Mouse (Mus musculus): ENCODE results near the gene Snapc2. TPM values are rescaled to one million over a fixed set of nuclear protein-coding genes. Genes with fewer than 3 reads are reported as not detected.
"Not testable (repeated sequence)": the region's sequence is repeated elsewhere in the genome, so short reads cannot be mapped to it uniquely, and the experiment has no call there.

The Snapc2 gene
- polyA plus RNA-seq, 1 experiment from 2014 or later = 64.7 TPM

GRCm38 (mm10) chr8:4245737-4246136 lies 7.1 kb upstream of the Snapc2 start:
- Histone ChIP-seq H3K4me3 (no peak overlapping the region), H3K9me3 (peaks cover 2% of the 10 kb centered on the region; the same call in 1 of the 2 replicates), H3K27me3 (ENCODE audit: poor library complexity, severe bottlenecking) (peaks cover 30% of the 10 kb centered on the region), H3K36me3 (replicated peaks) (peaks cover 84% of the 10 kb centered on the region), H3K4me1 (peaks cover 26% of the 10 kb centered on the region), H3K27ac (no peak overlapping the region)
- no peak for DNase-seq (ENCODE audit: extremely low spot score, low spot score)
- WGBS = 89% methylated on average over 13 of the region's 13 CpGs

GRCm38 (mm10) chr8:4247241-4247640 lies 5.6 kb upstream of the Snapc2 start:
- WGBS = 94% methylated on average over 8 of the region's 8 CpGs
- no peak for DNase-seq (ENCODE audit: extremely low spot score, low spot score)
- H3K9me3 ChIP-seq = peaks cover 2% of the 10 kb centered on the region; the same call in 1 of the 2 replicates
- no peak overlapping the region for H3K27ac ChIP-seq
- H3K4me1 ChIP-seq = peaks cover 31% of the 10 kb centered on the region
- peaks cover 30% of the 10 kb centered on the region for H3K27me3 ChIP-seq (ENCODE audit: poor library complexity, severe bottlenecking)
- H3K36me3 ChIP-seq (replicated peaks) = peaks cover 69% of the 10 kb centered on the region
- no peak overlapping the region for H3K4me3 ChIP-seq

GRCm38 (mm10) chr8:4247951-4248540 lies 4.8 kb upstream of the Snapc2 start, which contains the start of gene Tgfbr3l:
Gene Tgfbr3l, plus strand, starts transcription at chr8:4248214.
- Histone ChIP-seq H3K27me3 (ENCODE audit: poor library complexity, severe bottlenecking) (peaks cover 30% of the 10 kb centered on the region), H3K36me3 (replicated peaks) (peaks cover 61% of the 10 kb centered on the region), H3K4me3 (peak within 1 kb of the TSS; percentile 6; the same call in 1 of the 2 replicates), H3K27ac (peak within 1 kb of the TSS; percentile 60; the same call in 1 of the 2 replicates), H3K4me1 (peaks cover 35% of the 10 kb centered on the region), H3K9me3 (0 out of 2 replicates have a peak, but pooled peaks cover 2% of the 10 kb centered on the region)
- WGBS = 82% methylated on average over 15 of the region's 15 CpGs
- no peak for DNase-seq (ENCODE audit: extremely low spot score, low spot score)

- Histone ChIP-seq H3K9me3 (0 out of 2 replicates have a peak, but pooled peaks cover 2% of the 10 kb centered on the region), H3K4me1 (peaks cover 43% of the 10 kb centered on the region), H3K4me3 (peak overlapping the region; percentile 6; the same call in 1 of the 2 replicates), H3K36me3 (replicated peaks) (peaks cover 51% of the 10 kb centered on the region), H3K27me3 (ENCODE audit: poor library complexity, severe bottlenecking) (peaks cover 30% of the 10 kb centered on the region), H3K27ac (0 out of 2 replicates have a peak overlapping the region, but pooled peaks have one; percentile 60)
- WGBS = 13% methylated on average over 29 of the region's 29 CpGs
- no peak for DNase-seq (ENCODE audit: extremely low spot score, low spot score)
Observed at GRCm38 (mm10) chr8:4249213-4249612, 3.7 kb upstream of the Snapc2 start.

GRCm38 (mm10) chr8:4250306-4250970 lies 2.4 kb upstream of the Snapc2 start:
- no peak overlapping the region; the same call in 1 of the 2 replicates for H3K4me3 ChIP-seq
- peaks cover 51% of the 10 kb centered on the region for H3K36me3 ChIP-seq (replicated peaks)
- peak; percentile 81 for DNase-seq (ENCODE audit: extremely low spot score, low spot score)
- H3K4me1 ChIP-seq = peaks cover 46% of the 10 kb centered on the region
- 31% methylated on average over 26 of the region's 26 CpGs for WGBS
- H3K9me3 ChIP-seq = 0 out of 2 replicates have a peak, but pooled peaks cover 2% of the 10 kb centered on the region
- peaks cover 30% of the 10 kb centered on the region for H3K27me3 ChIP-seq (ENCODE audit: poor library complexity, severe bottlenecking)
- H3K27ac ChIP-seq = no peak overlapping the region

- peaks cover 30% of the 10 kb centered on the region for H3K27me3 ChIP-seq (ENCODE audit: poor library complexity, severe bottlenecking)
- H3K4me1 ChIP-seq = peaks cover 55% of the 10 kb centered on the region
- H3K9me3 ChIP-seq = 0 out of 2 replicates have a peak, but pooled peaks cover 2% of the 10 kb centered on the region
- peak overlapping the region; percentile 87 for H3K4me3 ChIP-seq
- peaks cover 51% of the 10 kb centered on the region for H3K36me3 ChIP-seq (replicated peaks)
- H3K27ac ChIP-seq = peak overlapping the region; percentile 96
- no peak for DNase-seq (ENCODE audit: extremely low spot score, low spot score)
- 49% methylated on average over 8 of the region's 8 CpGs for WGBS
Observed at GRCm38 (mm10) chr8:4252116-4252760, 642 bp upstream of the Snapc2 start.

- Histone ChIP-seq H3K27me3 (ENCODE audit: poor library complexity, severe bottlenecking) (peaks cover 15% of the 10 kb centered on the region), H3K4me1 (peaks cover 60% of the 10 kb centered on the region), H3K9me3 (0 out of 2 replicates have a peak, but pooled peaks cover 1% of the 10 kb centered on the region), H3K4me3 (peak overlapping the region; percentile 87), H3K27ac (peak overlapping the region; percentile 96; the same call in 1 of the 2 replicates), H3K36me3 (replicated peaks) (peaks cover 46% of the 10 kb centered on the region)
- DNase-seq (ENCODE audit: extremely low spot score, low spot score) = no peak
- 70% methylated on average over 6 of the region's 6 CpGs for WGBS
Observed at GRCm38 (mm10) chr8:4254001-4254400, 1.1 kb downstream of the Snapc2 start.

- WGBS = 86% methylated on average over 7 of the region's 7 CpGs
- H3K27me3 ChIP-seq (ENCODE audit: poor library complexity, severe bottlenecking); H3K27ac ChIP-seq; H3K4me3 ChIP-seq; H3K9me3 ChIP-seq; DNase-seq (ENCODE audit: extremely low spot score, low spot score): not testable (repeated sequence)
- peaks cover 59% of the 10 kb centered on the region for H3K4me1 ChIP-seq
- peaks cover 50% of the 10 kb centered on the region for H3K36me3 ChIP-seq (replicated peaks)
Observed at GRCm38 (mm10) chr8:4255471-4255870, 2.6 kb downstream of the Snapc2 start.

- Histone ChIP-seq H3K4me1 (peaks cover 55% of the 10 kb centered on the region), H3K4me3 (0 out of 2 replicates have a peak overlapping the region, but pooled peaks have one; percentile 93), H3K27ac (no peak overlapping the region), H3K36me3 (replicated peaks) (peaks cover 64% of the 10 kb centered on the region), H3K27me3 (ENCODE audit: poor library complexity, severe bottlenecking) (no peaks in the 10 kb centered on the region), H3K9me3 (no peaks in the 10 kb centered on the region)
- WGBS = 77% methylated on average over 4 of the region's 4 CpGs
- no peak for DNase-seq (ENCODE audit: extremely low spot score, low spot score)
Observed at GRCm38 (mm10) chr8:4256911-4257310, 4.0 kb downstream of the Snapc2 start.

- DNase-seq (ENCODE audit: extremely low spot score, low spot score) = no peak
- H3K27ac ChIP-seq = peak overlapping the region; percentile 98
- WGBS = 87% methylated on average over 4 of the region's 4 CpGs
- H3K4me3 ChIP-seq = peak overlapping the region; percentile 93
- H3K9me3 ChIP-seq = no peaks in the 10 kb centered on the region
- H3K4me1 ChIP-seq = peaks cover 51% of the 10 kb centered on the region
- H3K27me3 ChIP-seq (ENCODE audit: poor library complexity, severe bottlenecking) = no peaks in the 10 kb centered on the region
- peaks cover 69% of the 10 kb centered on the region for H3K36me3 ChIP-seq (replicated peaks)
Observed at GRCm38 (mm10) chr8:4257350-4257749, 4.5 kb downstream of the Snapc2 start.

GRCm38 (mm10) chr8:4258233-4258632 lies 5.4 kb downstream of the Snapc2 start:
- H3K27ac ChIP-seq = peak overlapping the region; percentile 98
- no peaks in the 10 kb centered on the region for H3K9me3 ChIP-seq
- WGBS = 2% methylated on average over 35 of the region's 35 CpGs
- peaks cover 48% of the 10 kb centered on the region for H3K4me1 ChIP-seq
- peak overlapping the region; percentile 93 for H3K4me3 ChIP-seq
- H3K27me3 ChIP-seq (ENCODE audit: poor library complexity, severe bottlenecking) = no peaks in the 10 kb centered on the region
- DNase-seq (ENCODE audit: extremely low spot score, low spot score) = peak; percentile 90
- peaks cover 77% of the 10 kb centered on the region for H3K36me3 ChIP-seq (replicated peaks)

GRCm38 (mm10) chr8:4258678-4259077 lies 5.8 kb downstream of the Snapc2 start:
- Histone ChIP-seq H3K27ac (peak overlapping the region; percentile 98), H3K4me1 (peaks cover 45% of the 10 kb centered on the region), H3K36me3 (replicated peaks) (peaks cover 82% of the 10 kb centered on the region), H3K4me3 (peak overlapping the region; percentile 93), H3K9me3 (no peaks in the 10 kb centered on the region), H3K27me3 (ENCODE audit: poor library complexity, severe bottlenecking) (no peaks in the 10 kb centered on the region)
- WGBS = under 1% methylated on average over 32 of the region's 32 CpGs
- DNase-seq (ENCODE audit: extremely low spot score, low spot score) = no peak

Data from forebrain, embryonic 10.5 days (tissue).